Mouse (Mus musculus): ENCODE measurements around the gene Hipk2. TPM values are rescaled to one million over a fixed set of nuclear protein-coding genes. Genes with fewer than 3 reads are reported as not detected.

The Hipk2 gene
- polyA plus RNA-seq, 1 experiment from 2014 or later = 21.8 TPM

GRCm38 (mm10) chr6:38874035-38874434 is 1.9 kb downstream of the Hipk2 start:
- H3K36me3 ChIP-seq = peaks cover 13% of the 10 kb centered on the region
- peak overlapping the region; percentile 99 for H3K27ac ChIP-seq
- DNase-seq (ENCODE audit: low spot score) = peak; percentile 61
- H3K9me3 ChIP-seq (replicated peaks) = no peaks in the 10 kb centered on the region
- WGBS = 31% methylated on average over 8 of the region's 8 CpGs
- peak overlapping the region; percentile 91 for H3K4me3 ChIP-seq
- peaks cover 43% of the 10 kb centered on the region for H3K4me1 ChIP-seq
- peaks cover 12% of the 10 kb centered on the region for H3K27me3 ChIP-seq (ENCODE audit: low read depth, poor library complexity, severe bottlenecking)

- Histone ChIP-seq H3K27ac (peak overlapping the region; percentile 99; the same call in 1 of the 2 replicates), H3K9me3 (replicated peaks) (no peaks in the 10 kb centered on the region), H3K27me3 (ENCODE audit: low read depth, poor library complexity, severe bottlenecking) (peaks cover 6% of the 10 kb centered on the region), H3K4me3 (peak overlapping the region; percentile 91), H3K36me3 (peaks cover 13% of the 10 kb centered on the region), H3K4me1 (peaks cover 43% of the 10 kb centered on the region)
- whole genome bisulfite sequencing = 80% methylated on average over 1 of the region's 1 CpGs
- DNase-seq (ENCODE audit: low spot score) = no peak
Observed at GRCm38 (mm10) chr6:38873316-38873715, 2.6 kb downstream of the Hipk2 start.

- no peak for DNase-seq (ENCODE audit: low spot score)
- H3K36me3 ChIP-seq = peaks cover 13% of the 10 kb centered on the region
- WGBS = 48% methylated on average over 7 of the region's 7 CpGs
- peaks cover 56% of the 10 kb centered on the region for H3K4me1 ChIP-seq
- H3K4me3 ChIP-seq = no peak overlapping the region
- H3K27me3 ChIP-seq (ENCODE audit: low read depth, poor library complexity, severe bottlenecking) = no peaks in the 10 kb centered on the region
- no peaks in the 10 kb centered on the region for H3K9me3 ChIP-seq (replicated peaks)
- H3K27ac ChIP-seq = no peak overlapping the region
Observed at GRCm38 (mm10) chr6:38871051-38871450, 4.9 kb downstream of the Hipk2 start.

GRCm38 (mm10) chr6:38870070-38870469 is 5.9 kb downstream of the Hipk2 start:
- Histone ChIP-seq H3K27me3 (ENCODE audit: low read depth, poor library complexity, severe bottlenecking) (no peaks in the 10 kb centered on the region), H3K4me3 (no peak overlapping the region), H3K36me3 (peaks cover 13% of the 10 kb centered on the region), H3K4me1 (peaks cover 63% of the 10 kb centered on the region), H3K9me3 (replicated peaks) (no peaks in the 10 kb centered on the region), H3K27ac (no peak overlapping the region)
- WGBS = 45% methylated on average over 2 of the region's 2 CpGs
- DNase-seq (ENCODE audit: low spot score) = no peak

GRCm38 (mm10) chr6:38868974-38869373 is 7.0 kb downstream of the Hipk2 start:
- no peak overlapping the region for H3K4me3 ChIP-seq
- peaks cover 60% of the 10 kb centered on the region for H3K4me1 ChIP-seq
- no peak overlapping the region for H3K27ac ChIP-seq
- WGBS = 92% methylated on average over 1 of the region's 1 CpGs
- no peak for DNase-seq (ENCODE audit: low spot score)
- peaks cover 13% of the 10 kb centered on the region for H3K36me3 ChIP-seq
- no peaks in the 10 kb centered on the region for H3K27me3 ChIP-seq (ENCODE audit: low read depth, poor library complexity, severe bottlenecking)
- no peaks in the 10 kb centered on the region for H3K9me3 ChIP-seq (replicated peaks)

- Histone ChIP-seq H3K27ac (no peak overlapping the region), H3K36me3 (peaks cover 13% of the 10 kb centered on the region), H3K4me3 (no peak overlapping the region), H3K27me3 (ENCODE audit: low read depth, poor library complexity, severe bottlenecking) (no peaks in the 10 kb centered on the region), H3K4me1 (peaks cover 50% of the 10 kb centered on the region), H3K9me3 (replicated peaks) (no peaks in the 10 kb centered on the region)
- WGBS = 38% methylated on average over 1 of the region's 1 CpGs
- DNase-seq (ENCODE audit: low spot score) = no peak
Observed at GRCm38 (mm10) chr6:38867291-38867690, 8.7 kb downstream of the Hipk2 start.

GRCm38 (mm10) chr6:38866761-38867160 is 9.2 kb downstream of the Hipk2 start:
- H3K27me3 ChIP-seq (ENCODE audit: low read depth, poor library complexity, severe bottlenecking) = no peaks in the 10 kb centered on the region
- no peaks in the 10 kb centered on the region for H3K9me3 ChIP-seq (replicated peaks)
- H3K4me3 ChIP-seq = no peak overlapping the region
- peaks cover 10% of the 10 kb centered on the region for H3K36me3 ChIP-seq
- 59% methylated on average over 2 of the region's 2 CpGs for WGBS
- DNase-seq (ENCODE audit: low spot score) = no peak
- H3K27ac ChIP-seq = no peak overlapping the region
- peaks cover 45% of the 10 kb centered on the region for H3K4me1 ChIP-seq

- Histone ChIP-seq H3K27me3 (ENCODE audit: low read depth, poor library complexity, severe bottlenecking) (no peaks in the 10 kb centered on the region), H3K4me3 (no peak overlapping the region), H3K36me3 (peaks cover 6% of the 10 kb centered on the region), H3K27ac (no peak overlapping the region), H3K9me3 (replicated peaks) (no peaks in the 10 kb centered on the region), H3K4me1 (peaks cover 41% of the 10 kb centered on the region)
- 76% methylated on average over 1 of the region's 1 CpGs for WGBS
- DNase-seq (ENCODE audit: low spot score) = no peak
Observed at GRCm38 (mm10) chr6:38866357-38866756, 9.6 kb downstream of the Hipk2 start.

- no peak for DNase-seq (ENCODE audit: low spot score)
- Histone ChIP-seq H3K9me3 (replicated peaks) (no peaks in the 10 kb centered on the region), H3K27ac (no peak overlapping the region), H3K36me3 (peaks cover 6% of the 10 kb centered on the region), H3K4me3 (no peak overlapping the region), H3K4me1 (peaks cover 38% of the 10 kb centered on the region), H3K27me3 (ENCODE audit: low read depth, poor library complexity, severe bottlenecking) (no peaks in the 10 kb centered on the region)
Observed at GRCm38 (mm10) chr6:38865805-38866204, 10.2 kb downstream of the Hipk2 start.

- Histone ChIP-seq H3K4me1 (peaks cover 32% of the 10 kb centered on the region), H3K27ac (no peak overlapping the region), H3K27me3 (ENCODE audit: low read depth, poor library complexity, severe bottlenecking) (no peaks in the 10 kb centered on the region), H3K9me3 (replicated peaks) (no peaks in the 10 kb centered on the region), H3K4me3 (no peak overlapping the region), H3K36me3 (no peaks in the 10 kb centered on the region)
- DNase-seq (ENCODE audit: low spot score) = no peak
- WGBS = 37% methylated on average over 3 of the region's 3 CpGs
Observed at GRCm38 (mm10) chr6:38863595-38863994, 12.4 kb downstream of the Hipk2 start.

- Histone ChIP-seq H3K36me3 (no peaks in the 10 kb centered on the region), H3K4me1 (peaks cover 13% of the 10 kb centered on the region; the same call in 1 of the 2 replicates), H3K27me3 (ENCODE audit: low read depth, poor library complexity, severe bottlenecking) (no peaks in the 10 kb centered on the region), H3K27ac (no peak overlapping the region), H3K9me3 (replicated peaks) (no peaks in the 10 kb centered on the region), H3K4me3 (no peak overlapping the region)
- 90% methylated on average over 2 of the region's 2 CpGs for WGBS
- no peak for DNase-seq (ENCODE audit: low spot score)
Observed at GRCm38 (mm10) chr6:38860301-38860700, 15.7 kb downstream of the Hipk2 start.

GRCm38 (mm10) chr6:38859819-38860218 is 16.1 kb downstream of the Hipk2 start:
- Histone ChIP-seq H3K27me3 (ENCODE audit: low read depth, poor library complexity, severe bottlenecking) (no peaks in the 10 kb centered on the region), H3K36me3 (no peaks in the 10 kb centered on the region), H3K9me3 (replicated peaks) (no peaks in the 10 kb centered on the region), H3K4me1 (peaks cover 13% of the 10 kb centered on the region; the same call in 1 of the 2 replicates), H3K4me3 (no peak overlapping the region), H3K27ac (no peak overlapping the region)
- WGBS = 93% methylated on average over 1 of the region's 1 CpGs
- DNase-seq (ENCODE audit: low spot score) = no peak

GRCm38 (mm10) chr6:38853561-38853992 is 22.4 kb downstream of the Hipk2 start:
- Histone ChIP-seq H3K9me3 (replicated peaks) (no peaks in the 10 kb centered on the region), H3K27ac (no peak overlapping the region), H3K4me3 (no peak overlapping the region), H3K36me3 (no peaks in the 10 kb centered on the region), H3K27me3 (ENCODE audit: low read depth, poor library complexity, severe bottlenecking) (no peaks in the 10 kb centered on the region), H3K4me1 (peaks cover 17% of the 10 kb centered on the region)
- DNase-seq (ENCODE audit: low spot score) = no peak
- 83% methylated on average over 5 of the region's 5 CpGs for WGBS

- Histone ChIP-seq H3K4me3 (no peak overlapping the region), H3K27me3 (ENCODE audit: low read depth, poor library complexity, severe bottlenecking) (no peaks in the 10 kb centered on the region), H3K27ac (no peak overlapping the region), H3K36me3 (no peaks in the 10 kb centered on the region), H3K9me3 (replicated peaks) (no peaks in the 10 kb centered on the region), H3K4me1 (peaks cover 29% of the 10 kb centered on the region)
- DNase-seq (ENCODE audit: low spot score) = no peak
- 93% methylated on average over 2 of the region's 2 CpGs for WGBS
Observed at GRCm38 (mm10) chr6:38851740-38852139, 24.2 kb downstream of the Hipk2 start.
